Mouse (Mus musculus) heart, embryonic 10.5 days (tissue): Measurements from ENCODE around the gene Med12. TPM values are rescaled to one million over a fixed set of nuclear protein-coding genes. Genes with fewer than 3 reads are reported as not detected.

Source experiments
- DNase-seq: peaks from one replicate; pipeline ENCODE4 v3.0.0-alpha.2; 2017; ENCODE audit warnings: low spot score
- H3K27ac ChIP-seq: fragments of 300-500 bp; sonication (generic); 2 replicates; pipeline ENCODE4 v1.5.1; 2016; ENCODE audit warnings: mild to moderate bottlenecking
- H3K27me3 ChIP-seq: fragments of 300-500 bp; sonication (generic); 2 replicates; pipeline ENCODE4 v1.6.1; 2016; ENCODE audit warnings: mild to moderate bottlenecking; ENCODE audit not compliant: poor library complexity, insufficient read depth, severe bottlenecking
- H3K36me3 ChIP-seq: fragments of 300-500 bp; sonication (generic); 2 replicates; pipeline ENCODE4 v1.6.1; 2016; ENCODE audit warnings: mild to moderate bottlenecking, moderate library complexity
- H3K4me1 ChIP-seq: fragments of 300-500 bp; sonication (generic); 2 replicates; pipeline ENCODE4 v1.6.1; 2016; ENCODE audit warnings: mild to moderate bottlenecking
- H3K4me3 ChIP-seq: fragments of 300-500 bp; sonication (generic); 2 replicates; pipeline ENCODE4 v1.5.1; 2016; ENCODE audit warnings: mild to moderate bottlenecking, moderate library complexity
- H3K9me3 ChIP-seq: fragments of 300-500 bp; sonication (generic); 2 replicates; pipeline ENCODE4 v1.6.1; 2016; ENCODE audit warnings: mild to moderate bottlenecking, moderate library complexity
- WGBS: fragments of 180-500 bp; shearing (Covaris S2); methylation state at CpG from one replicate; pipeline ENCODE4 v1.1.7; 2016; 5-methylcytosine and 5-hydroxymethylcytosine counted together
- polyA plus RNA-seq: library from polyadenylated mRNA; unstranded; fragments of >200 nt; fragmentation: Nextera tagmentation; extraction: Ambion mirVana; gene quantifications from 2 replicates; pipeline ENCODE4 v1.2.1, GENCODE M21; 2016

Med12 gene
- polyA plus RNA-seq, 1 experiment from 2014 or later = 29.7 TPM

GRCm38 (mm10) chrX:101282813-101283212 lies 9.0 kb downstream of the Med12 start:
- Histone ChIP-seq H3K4me3 (no peak overlapping the region), H3K9me3 (no peaks in the 10 kb centered on the region), H3K27ac (no peak overlapping the region), H3K4me1 (no peaks in the 10 kb centered on the region), H3K27me3 (no peaks in the 10 kb centered on the region), H3K36me3 (peaks cover 97% of the 10 kb centered on the region)
- WGBS = 79% methylated on average over 6 of the region's 6 CpGs
- no peak for DNase-seq

DNA sequence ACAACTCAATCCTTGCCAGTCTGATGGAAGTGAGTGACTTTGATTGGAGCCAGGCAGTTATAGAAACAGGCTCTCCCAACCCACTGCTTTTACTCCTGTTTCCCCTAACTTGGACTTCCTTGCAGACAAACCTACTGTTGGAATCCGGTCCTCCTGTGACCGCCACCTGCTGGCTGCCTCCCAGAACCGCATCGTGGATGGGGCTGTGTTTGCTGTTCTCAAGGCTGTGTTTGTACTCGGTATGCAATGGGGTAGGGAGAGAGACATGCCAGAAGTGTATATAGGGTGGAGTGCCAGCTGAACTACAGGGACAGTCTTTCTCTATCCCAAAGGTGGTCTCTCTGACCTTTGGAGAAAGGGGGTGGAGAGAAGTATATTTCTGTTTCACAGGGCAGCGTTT lies 11.7 kb downstream of the Med12 start:
- peaks cover 5% of the 10 kb centered on the region; the same call in 1 of the 2 replicates for H3K27me3 ChIP-seq
- no peaks in the 10 kb centered on the region for H3K4me1 ChIP-seq
- H3K36me3 ChIP-seq = peaks cover 98% of the 10 kb centered on the region
- H3K4me3 ChIP-seq = no peak overlapping the region
- H3K27ac ChIP-seq = no peak overlapping the region
- no peak for DNase-seq
- 24% methylated on average over 6 of the region's 6 CpGs for WGBS
- H3K9me3 ChIP-seq = no peaks in the 10 kb centered on the region

- peaks cover 5% of the 10 kb centered on the region; the same call in 1 of the 2 replicates for H3K27me3 ChIP-seq
- H3K9me3 ChIP-seq = no peaks in the 10 kb centered on the region
- H3K27ac ChIP-seq = no peak overlapping the region
- peaks cover 97% of the 10 kb centered on the region for H3K36me3 ChIP-seq
- DNase-seq = no peak
- H3K4me3 ChIP-seq = no peak overlapping the region
- H3K4me1 ChIP-seq = no peaks in the 10 kb centered on the region
- WGBS = 88% methylated on average over 14 of the region's 14 CpGs
These were observed 12.3 kb downstream of the Med12 start for GRCm38 (mm10) chrX:101285953-101286670.

GRCm38 (mm10) chrX:101287543-101287942 lies 13.7 kb downstream of the Med12 start:
- H3K27ac ChIP-seq = no peak overlapping the region
- WGBS = 55% methylated on average over 3 of the region's 3 CpGs
- H3K4me3 ChIP-seq = no peak overlapping the region
- peak; percentile 78 for DNase-seq
- no peaks in the 10 kb centered on the region for H3K9me3 ChIP-seq
- H3K27me3 ChIP-seq = peaks cover 7% of the 10 kb centered on the region; the same call in 1 of the 2 replicates
- H3K36me3 ChIP-seq = peaks cover 94% of the 10 kb centered on the region
- H3K4me1 ChIP-seq = no peaks in the 10 kb centered on the region

DNA sequence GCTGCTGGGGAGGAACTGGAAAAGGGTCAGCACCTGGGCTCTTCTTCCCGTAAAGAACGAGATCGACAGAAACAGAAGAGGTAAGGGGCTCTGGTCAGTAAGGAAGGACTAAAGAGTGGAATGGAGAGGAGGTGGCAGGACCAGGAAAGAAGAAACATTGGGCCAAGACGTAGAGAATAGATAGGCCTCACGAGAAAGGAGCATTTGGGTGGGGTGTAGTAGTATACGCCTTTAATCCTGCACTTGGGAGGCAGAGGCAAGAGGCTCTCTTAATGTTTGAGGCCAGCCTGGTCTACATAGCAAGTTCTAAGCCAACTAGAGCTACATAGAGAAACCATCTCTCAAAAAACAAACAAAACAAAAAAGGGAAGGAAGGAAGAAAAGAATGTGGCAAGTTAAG lies 14.6 kb downstream of the Med12 start:
- Histone ChIP-seq H3K4me1 (no peaks in the 10 kb centered on the region), H3K36me3 (peaks cover 94% of the 10 kb centered on the region), H3K27ac (no peak overlapping the region), H3K27me3 (peaks cover 16% of the 10 kb centered on the region; the same call in 1 of the 2 replicates), H3K9me3 (no peaks in the 10 kb centered on the region), H3K4me3 (no peak overlapping the region)
- DNase-seq = no peak
- WGBS = 80% methylated on average over 6 of the region's 6 CpGs

DNA sequence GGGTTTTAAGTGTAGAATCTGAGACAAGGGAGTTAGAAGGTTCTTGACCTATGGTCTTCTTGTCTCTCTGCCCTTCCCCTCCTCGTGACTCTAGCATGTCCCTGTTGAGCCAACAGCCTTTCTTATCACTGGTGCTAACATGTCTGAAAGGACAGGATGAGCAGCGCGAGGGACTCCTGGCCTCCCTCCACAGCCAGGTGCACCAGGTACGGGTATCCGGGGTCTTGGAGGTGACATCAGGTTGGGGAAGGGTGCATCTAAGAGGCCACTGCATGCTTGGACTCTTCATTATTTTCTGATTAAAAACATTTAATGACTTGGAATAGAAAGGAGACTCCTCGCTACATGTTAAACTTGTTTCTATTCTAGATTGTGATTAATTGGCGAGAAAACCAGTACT lies 15.2 kb downstream of the Med12 start:
- no peak for DNase-seq
- H3K4me1 ChIP-seq = no peaks in the 10 kb centered on the region
- no peak overlapping the region for H3K27ac ChIP-seq
- no peaks in the 10 kb centered on the region for H3K9me3 ChIP-seq
- no peak overlapping the region for H3K4me3 ChIP-seq
- H3K27me3 ChIP-seq = peaks cover 17% of the 10 kb centered on the region; the same call in 1 of the 2 replicates
- H3K36me3 ChIP-seq = peaks cover 94% of the 10 kb centered on the region
- WGBS = 85% methylated on average over 7 of the region's 7 CpGs

- H3K27me3 ChIP-seq = peaks cover 17% of the 10 kb centered on the region; the same call in 1 of the 2 replicates
- H3K4me1 ChIP-seq = no peaks in the 10 kb centered on the region
- H3K36me3 ChIP-seq = peaks cover 89% of the 10 kb centered on the region
- no peaks in the 10 kb centered on the region for H3K9me3 ChIP-seq
- H3K4me3 ChIP-seq = no peak overlapping the region
- no peak for DNase-seq
- 78% methylated on average over 10 of the region's 10 CpGs for WGBS
- no peak overlapping the region for H3K27ac ChIP-seq
These were observed 16.3 kb downstream of the Med12 start for GRCm38 (mm10) chrX:101290111-101290510.

DNA sequence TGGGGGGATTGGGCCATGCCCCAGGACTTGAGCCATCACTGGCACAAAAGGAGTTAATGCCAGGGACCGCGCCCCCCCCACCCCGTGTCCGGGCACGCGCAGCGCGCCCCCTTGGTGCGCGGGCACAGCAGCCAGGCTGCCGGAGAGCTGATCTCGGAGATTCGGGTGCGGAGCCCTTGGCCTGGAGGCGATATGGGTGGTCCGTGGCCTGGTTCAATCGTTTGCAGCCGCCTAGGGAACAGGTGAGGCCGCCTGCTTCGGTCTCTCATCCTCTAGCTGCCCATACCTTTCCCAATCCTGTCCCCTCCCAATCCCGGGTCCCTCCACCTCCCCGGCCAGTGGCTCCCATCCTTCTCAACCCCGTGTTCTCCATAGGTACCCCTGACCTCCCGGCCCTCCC lies 25.2 kb downstream of the Med12 start, which contains the start of gene Nlgn3:
TSS of gene Nlgn3 (plus strand) at position 114 of the 400 bp plus-strand sequence.
- WGBS = 33% methylated on average over 23 of the region's 24 CpGs

DNA sequence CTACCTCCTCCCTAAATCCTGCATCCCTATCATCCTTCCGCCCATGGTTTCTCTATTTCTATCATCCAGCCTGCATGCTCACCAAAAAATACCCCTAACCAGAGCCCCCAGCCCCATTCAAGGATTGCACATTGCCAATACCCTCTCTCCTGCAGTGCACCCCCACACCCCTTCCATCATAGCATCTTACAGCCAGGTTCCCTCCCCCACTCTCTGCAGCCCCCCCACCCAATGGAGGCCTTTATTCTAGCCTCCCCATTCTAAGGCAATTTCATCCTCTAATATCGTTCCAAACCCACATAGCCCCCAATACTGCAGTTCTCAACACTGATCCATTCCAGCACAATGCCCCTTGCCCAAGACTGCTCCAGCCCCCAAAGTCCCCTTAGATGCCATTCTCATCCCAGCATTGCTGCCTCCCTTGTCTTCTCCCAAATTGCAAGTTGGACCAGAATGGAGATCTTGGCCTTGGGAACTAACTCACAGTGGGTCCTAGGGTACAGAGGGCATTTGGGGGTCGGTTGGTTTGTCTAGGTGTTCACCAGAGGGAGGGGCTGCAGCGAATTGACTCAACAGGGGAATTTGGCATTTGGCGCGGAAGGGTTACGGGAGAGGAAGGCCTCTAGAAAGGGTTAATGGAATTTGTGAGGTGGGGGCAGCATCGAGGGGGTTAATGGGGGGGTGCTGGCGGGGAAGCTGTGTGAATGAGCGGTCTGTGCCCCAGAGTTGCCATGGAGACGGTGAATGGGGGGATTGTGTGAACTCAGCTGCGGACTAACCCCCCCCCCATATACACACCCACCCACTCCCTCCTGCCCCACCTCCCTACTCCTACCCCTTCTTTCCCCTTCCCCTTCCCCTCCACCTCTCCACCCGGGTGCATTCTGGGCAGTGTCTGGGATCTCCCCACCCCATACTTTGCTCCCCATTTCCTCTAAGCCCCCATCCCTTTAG lies 25.9 kb downstream of the Med12 start:
- WGBS = 26% methylated on average over 12 of the region's 13 CpGs
- Histone ChIP-seq H3K27me3 (peaks cover 40% of the 10 kb centered on the region), H3K4me3 (peak overlapping the region; percentile 50), H3K36me3 (peaks cover 30% of the 10 kb centered on the region), H3K4me1 (peaks cover 18% of the 10 kb centered on the region), H3K9me3 (no peaks in the 10 kb centered on the region), H3K27ac (peak overlapping the region; percentile 29; the same call in 1 of the 2 replicates)
- no peak for DNase-seq

More for the DNA sequence above, 25.2 kb downstream of the Med12 start, which contains the start of gene Nlgn3:
- peaks cover 34% of the 10 kb centered on the region for H3K36me3 ChIP-seq
- H3K4me1 ChIP-seq = peaks cover 18% of the 10 kb centered on the region
- H3K27ac ChIP-seq = peak within 1 kb of the TSS; percentile 29; the same call in 1 of the 2 replicates
- H3K27me3 ChIP-seq = peaks cover 40% of the 10 kb centered on the region
- peak within 1 kb of the TSS; percentile 50 for H3K4me3 ChIP-seq
- DNase-seq = no peak
- no peaks in the 10 kb centered on the region for H3K9me3 ChIP-seq

DNA sequence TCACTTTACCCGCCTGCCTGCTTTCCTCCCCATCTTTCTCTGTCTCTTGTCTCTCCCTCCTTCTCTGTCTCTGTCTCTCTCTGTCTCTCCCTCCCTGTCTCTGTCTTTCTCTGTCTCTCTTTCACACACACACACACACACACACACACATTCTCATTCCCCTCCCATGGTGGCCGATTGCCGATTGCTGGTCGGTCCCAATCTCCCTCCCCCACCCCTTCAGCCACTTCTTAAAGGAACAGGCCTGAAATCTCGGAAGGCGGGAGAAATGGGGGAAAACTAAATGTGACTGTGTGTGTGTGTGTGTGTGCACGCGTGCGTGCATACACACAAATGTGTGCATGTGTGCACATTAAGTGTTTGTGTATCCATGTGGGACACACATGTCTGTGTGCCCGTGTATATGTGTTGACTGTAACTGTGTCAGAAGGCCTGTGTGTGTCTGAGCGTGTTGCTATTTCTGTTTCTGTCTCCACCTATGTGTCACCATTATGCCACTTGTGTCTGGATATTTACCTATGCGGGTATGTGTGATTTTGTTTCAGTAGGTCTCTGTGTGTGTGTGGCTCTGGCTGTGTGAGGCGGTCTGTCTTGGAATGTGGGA lies 26.7 kb downstream of the Med12 start:
- no peaks in the 10 kb centered on the region for H3K9me3 ChIP-seq
- peak overlapping the region; percentile 10; the same call in 1 of the 2 replicates for H3K27ac ChIP-seq
- peak overlapping the region; percentile 50 for H3K4me3 ChIP-seq
- WGBS = 32% methylated on average over 13 of the region's 13 CpGs
- peaks cover 46% of the 10 kb centered on the region for H3K27me3 ChIP-seq
- peaks cover 24% of the 10 kb centered on the region for H3K36me3 ChIP-seq
- peaks cover 18% of the 10 kb centered on the region for H3K4me1 ChIP-seq
- no peak for DNase-seq

DNA sequence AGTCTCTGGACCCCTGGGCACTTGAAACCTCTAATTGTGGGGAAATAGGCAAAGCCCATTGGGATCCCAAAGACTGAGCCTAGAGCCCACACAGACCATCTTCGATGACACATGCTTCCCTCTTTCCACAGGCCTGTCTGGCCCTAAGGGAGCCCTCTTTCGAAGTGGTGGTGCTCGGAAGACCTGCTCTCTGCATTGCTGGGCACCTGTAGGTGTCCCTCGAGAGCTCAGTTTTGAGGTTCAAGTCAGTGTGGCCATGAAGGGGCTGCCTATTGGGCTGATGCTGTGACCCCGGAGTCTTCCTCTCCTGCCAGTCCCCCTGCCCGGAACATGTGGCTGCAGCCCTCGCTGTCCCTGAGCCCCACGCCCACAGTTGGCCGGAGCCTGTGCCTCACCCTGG lies 27.8 kb downstream of the Med12 start:
- Histone ChIP-seq H3K27ac (no peak overlapping the region), H3K27me3 (peaks cover 53% of the 10 kb centered on the region), H3K4me1 (peaks cover 18% of the 10 kb centered on the region), H3K9me3 (no peaks in the 10 kb centered on the region), H3K36me3 (peaks cover 13% of the 10 kb centered on the region; the same call in 1 of the 2 replicates), H3K4me3 (no peak overlapping the region)
- WGBS = 74% methylated on average over 9 of the region's 9 CpGs
- DNase-seq = no peak

DNA sequence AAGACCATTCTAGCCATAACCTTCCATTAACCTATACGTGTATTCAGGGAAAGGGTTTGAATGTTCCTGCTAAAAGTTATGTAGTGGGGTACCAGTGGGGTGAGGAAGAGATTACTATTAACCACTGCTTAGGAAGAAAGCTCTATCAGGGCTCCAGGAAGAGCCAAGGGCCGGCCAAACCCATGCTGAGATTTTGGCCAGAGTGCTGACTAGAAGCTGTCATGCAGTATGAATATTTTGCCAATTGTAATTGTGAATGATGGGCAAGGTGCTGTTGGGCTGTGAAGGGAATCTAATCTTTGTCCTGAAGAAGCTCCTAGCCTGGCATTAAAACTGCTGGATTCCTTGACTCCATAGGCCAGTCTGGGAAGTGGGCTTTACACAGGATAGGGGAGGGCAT lies 30.8 kb downstream of the Med12 start:
- Histone ChIP-seq H3K4me3 (no peak overlapping the region), H3K4me1 (peaks cover 9% of the 10 kb centered on the region; the same call in 1 of the 2 replicates), H3K9me3 (no peaks in the 10 kb centered on the region), H3K36me3 (no peaks in the 10 kb centered on the region), H3K27ac (no peak overlapping the region), H3K27me3 (peaks cover 61% of the 10 kb centered on the region)
- WGBS = 43% methylated on average over 2 of the region's 2 CpGs
- no peak for DNase-seq
